Mouse (Mus musculus) gastrocnemius, adult 8-10 months (tissue): ENCODE measurements at regions not wholly inside any gene's neighbourhood (a gene's known extent, or its start where the extent isn't known, plus 50 kb on each side); places are given as distances from the start of the nearest gene placed in this dataset.

Experiments used
- DNase-seq, 2 experiments: peaks; one replicate each; pipeline ENCODE4 v3.0.0; 2022; ENCODE audit warnings: low spot score in 2 of 2

- no peak for DNase-seq
These were observed 54.2 kb upstream of the Plcz1 start for GRCm38 (mm10) chr6:140095416-140095815.
